Mouse (Mus musculus) forebrain, embryonic 13.5 days (tissue): Measurements from ENCODE around the gene Upf2. TPM values are rescaled to one million over a fixed set of nuclear protein-coding genes. Genes with fewer than 3 reads are reported as not detected.
"Not testable (repeated sequence)": the region's sequence is repeated elsewhere in the genome, so short reads cannot be mapped to it uniquely, and the experiment has no call there.

Source experiments
- ATAC-seq: fragments of 200-750 bp; cut with Nextera tagmentation; 2 replicates; pipeline ENCODE4 v1.8.0; 2017
- H3K27ac ChIP-seq: fragments of 300-500 bp; sonication (generic); 2 replicates; pipeline ENCODE4 v1.5.1; 2015; ENCODE audit warnings: inconsistent platforms, mild to moderate bottlenecking, moderate library complexity
- H3K27me3 ChIP-seq: fragments of 300-500 bp; sonication (generic); 2 replicates; pipeline ENCODE4 v1.6.1; 2015; ENCODE audit warnings: mild to moderate bottlenecking, inconsistent platforms
- H3K36me3 ChIP-seq: fragments of 300-500 bp; sonication (generic); 2 replicates; pipeline ENCODE4 v1.6.1; 2015; ENCODE audit warnings: mild to moderate bottlenecking, inconsistent platforms; ENCODE audit not compliant: poor library complexity, severe bottlenecking
- H3K4me1 ChIP-seq: fragments of 300-500 bp; sonication (generic); 2 replicates; pipeline ENCODE4 v1.6.1; 2015; ENCODE audit warnings: inconsistent platforms
- H3K4me2 ChIP-seq: fragments of 300-500 bp; sonication (generic); 2 replicates; pipeline ENCODE4 v1.6.1; 2015; ENCODE audit warnings: inconsistent platforms, mild to moderate bottlenecking, moderate library complexity
- H3K4me3 ChIP-seq: fragments of 300-500 bp; sonication (generic); 2 replicates; pipeline ENCODE4 v1.5.1; 2015; ENCODE audit warnings: mild to moderate bottlenecking, inconsistent platforms
- H3K9ac ChIP-seq: fragments of 300-500 bp; sonication (generic); 2 replicates; pipeline ENCODE4 v1.6.1; 2015; ENCODE audit warnings: mild to moderate bottlenecking, inconsistent platforms
- H3K9me3 ChIP-seq: fragments of 300-500 bp; sonication (generic); replicated peaks from 2 replicates; pipeline ENCODE4 v1.6.1; 2016; ENCODE audit warnings: inconsistent platforms
- WGBS: fragments of 180-500 bp; shearing (Covaris S2); methylation state at CpG from one replicate; pipeline ENCODE4 v1.1.7; 2015; 5-methylcytosine and 5-hydroxymethylcytosine counted together
- polyA plus RNA-seq: library from polyadenylated mRNA; unstranded; fragments of >200 nt; fragmentation: Nextera tagmentation; extraction: Ambion mirVana; gene quantifications from 2 replicates; pipeline ENCODE4 v1.2.1, GENCODE M21; 2015

Upf2 gene
- polyA plus RNA-seq, 1 experiment from 2014 or later: 9.9 TPM

DNA sequence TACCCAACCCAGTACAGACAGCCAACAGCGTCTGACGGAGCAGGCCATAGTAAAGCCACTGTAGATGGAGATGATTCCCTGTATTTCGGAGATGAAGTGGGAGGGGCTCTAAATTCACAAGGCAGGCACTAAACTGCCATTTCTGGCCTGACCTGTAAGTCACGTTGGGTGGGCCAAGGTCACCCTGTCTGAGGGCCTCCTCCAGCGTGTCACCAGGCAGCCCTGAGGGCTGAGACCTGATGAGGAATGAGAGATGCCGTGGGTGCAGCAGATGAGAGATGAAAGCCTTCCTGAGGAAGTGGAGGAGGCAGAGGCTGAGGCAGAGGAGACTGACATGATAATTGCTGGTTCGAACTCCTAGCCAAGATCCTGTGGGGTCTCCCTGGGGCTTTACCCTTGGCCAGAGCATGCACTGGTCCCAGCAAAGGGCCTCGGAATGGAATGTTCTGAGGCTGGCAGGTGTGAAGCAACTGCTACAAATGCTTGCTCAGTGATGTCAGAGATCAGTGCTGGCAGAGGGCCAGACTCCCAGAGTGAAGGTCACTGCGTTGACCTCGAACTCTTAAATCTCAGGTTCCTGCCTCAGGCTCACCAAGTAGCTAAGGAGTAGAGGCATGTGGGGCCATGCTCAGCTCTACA is 123.7 kb downstream of the Upf2 start:
- WGBS: 78% methylated on average over 10 of the region's 10 CpGs

DNA sequence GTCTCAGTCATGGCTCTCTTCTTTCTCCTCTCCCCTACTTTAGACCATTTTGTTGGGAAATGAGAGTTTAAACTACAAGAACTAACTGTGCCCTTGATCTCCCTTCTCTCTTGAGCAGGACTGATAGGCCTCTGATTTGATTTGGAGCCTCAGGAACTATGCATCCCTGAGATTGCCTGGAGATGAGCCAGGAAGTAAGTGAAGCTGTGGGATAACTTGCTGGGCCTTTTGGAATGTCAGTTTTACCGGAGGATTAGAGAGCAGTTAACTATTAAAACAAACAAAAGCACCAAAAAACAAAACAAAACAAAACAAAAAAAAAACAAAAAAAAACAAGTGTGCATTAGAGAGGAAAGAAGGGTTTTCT is 124.2 kb downstream of the Upf2 start:
- H3K4me1 ChIP-seq: peaks cover 4% of the 10 kb centered on the region; the same call in 1 of the 2 replicates
- WGBS: 57% methylated on average over 1 of the region's 1 CpGs
- no peak for ATAC-seq
- no peaks in the 10 kb centered on the region for H3K9me3 ChIP-seq
- no peak overlapping the region for H3K4me2 ChIP-seq
- H3K27me3 ChIP-seq: no peaks in the 10 kb centered on the region
- no peak overlapping the region for H3K4me3 ChIP-seq
- no peaks in the 10 kb centered on the region for H3K36me3 ChIP-seq
- H3K27ac ChIP-seq: no peak overlapping the region
- H3K9ac ChIP-seq: no peak overlapping the region

More for the DNA sequence above, 123.7 kb downstream of the Upf2 start:
- H3K9me3 ChIP-seq: no peaks in the 10 kb centered on the region
- no peak overlapping the region for H3K4me2 ChIP-seq
- H3K9ac ChIP-seq: no peak overlapping the region
- peaks cover 4% of the 10 kb centered on the region; the same call in 1 of the 2 replicates for H3K4me1 ChIP-seq
- H3K36me3 ChIP-seq: no peaks in the 10 kb centered on the region
- no peak for ATAC-seq
- H3K4me3 ChIP-seq: no peak overlapping the region
- no peaks in the 10 kb centered on the region for H3K27me3 ChIP-seq
- H3K27ac ChIP-seq: no peak overlapping the region

DNA sequence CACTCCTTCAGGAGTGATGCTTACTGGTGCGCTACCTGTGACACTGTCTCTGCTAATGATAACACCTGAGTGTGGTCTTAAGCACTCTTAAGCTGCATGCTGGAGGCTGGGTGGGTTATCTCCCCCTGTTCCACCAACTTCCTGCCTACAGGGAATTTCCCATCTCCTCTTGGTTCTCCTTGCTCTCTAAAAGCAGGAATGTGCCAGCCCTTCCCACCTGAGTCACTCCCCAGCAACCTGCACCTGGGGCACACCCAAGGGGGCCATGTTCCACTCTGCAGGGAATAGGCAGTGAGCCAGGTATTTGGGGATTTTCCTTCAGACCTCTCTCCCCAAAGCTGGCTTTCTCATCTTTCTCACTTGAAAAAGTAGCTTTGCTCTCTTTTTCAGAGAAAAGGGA is 128.8 kb downstream of the Upf2 start:
- peaks cover 3% of the 10 kb centered on the region; the same call in 1 of the 2 replicates for H3K4me1 ChIP-seq
- H3K36me3 ChIP-seq: no peaks in the 10 kb centered on the region
- no peak overlapping the region for H3K27ac ChIP-seq
- ATAC-seq: no peak
- no peaks in the 10 kb centered on the region for H3K27me3 ChIP-seq
- WGBS: 76% methylated on average over 1 of the region's 1 CpGs
- H3K9me3 ChIP-seq: no peaks in the 10 kb centered on the region
- no peak overlapping the region for H3K4me2 ChIP-seq
- H3K4me3 ChIP-seq: no peak overlapping the region
- H3K9ac ChIP-seq: no peak overlapping the region

DNA sequence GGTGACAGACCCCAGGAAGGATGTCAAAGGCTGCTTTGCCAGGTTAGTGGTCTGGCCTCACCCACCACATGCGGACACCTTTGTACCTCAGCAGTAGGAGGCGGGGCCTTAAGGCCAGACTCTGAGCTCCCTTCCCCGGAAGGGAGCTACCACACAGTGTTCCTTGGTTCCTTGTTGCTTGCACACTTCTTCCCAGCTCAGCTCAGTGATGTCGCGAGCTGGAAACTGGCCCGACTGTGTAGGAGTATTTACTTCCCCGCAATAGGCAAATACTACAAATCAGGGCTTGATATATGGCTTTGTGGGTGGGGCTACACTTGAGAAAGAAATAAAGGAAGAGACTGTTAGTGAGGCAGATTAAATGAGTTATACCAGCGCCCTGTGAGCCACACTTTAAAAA is 129.8 kb downstream of the Upf2 start:
- H3K4me3 ChIP-seq: no peak overlapping the region
- no peak overlapping the region for H3K4me2 ChIP-seq
- no peak overlapping the region for H3K9ac ChIP-seq
- H3K4me1 ChIP-seq: no peaks in the 10 kb centered on the region
- WGBS: 70% methylated on average over 8 of the region's 8 CpGs
- no peaks in the 10 kb centered on the region for H3K36me3 ChIP-seq
- ATAC-seq: no peak
- H3K27ac ChIP-seq: no peak overlapping the region
- H3K27me3 ChIP-seq: no peaks in the 10 kb centered on the region
- no peaks in the 10 kb centered on the region for H3K9me3 ChIP-seq

DNA sequence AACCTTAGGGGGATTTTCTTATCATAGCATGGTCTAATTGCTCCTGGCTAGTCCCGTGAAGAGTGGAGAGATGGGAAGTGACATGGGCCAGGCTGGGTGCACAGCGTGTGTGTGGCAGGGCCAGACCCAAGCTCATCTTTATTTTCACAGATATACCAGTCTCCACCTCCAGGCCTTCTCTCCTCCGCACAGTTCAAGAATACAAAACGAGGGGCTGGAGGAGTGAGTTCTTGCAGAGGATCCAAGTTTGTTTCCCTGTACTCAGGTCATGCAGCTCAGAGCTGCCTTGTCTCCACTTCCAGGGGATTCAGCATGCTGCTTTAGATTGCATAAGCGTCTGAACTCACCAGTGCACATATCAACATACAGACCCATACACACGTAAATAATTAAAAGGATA is 131.3 kb downstream of the Upf2 start:
- 86% methylated on average over 6 of the region's 6 CpGs for WGBS
- no peak for ATAC-seq

DNA sequence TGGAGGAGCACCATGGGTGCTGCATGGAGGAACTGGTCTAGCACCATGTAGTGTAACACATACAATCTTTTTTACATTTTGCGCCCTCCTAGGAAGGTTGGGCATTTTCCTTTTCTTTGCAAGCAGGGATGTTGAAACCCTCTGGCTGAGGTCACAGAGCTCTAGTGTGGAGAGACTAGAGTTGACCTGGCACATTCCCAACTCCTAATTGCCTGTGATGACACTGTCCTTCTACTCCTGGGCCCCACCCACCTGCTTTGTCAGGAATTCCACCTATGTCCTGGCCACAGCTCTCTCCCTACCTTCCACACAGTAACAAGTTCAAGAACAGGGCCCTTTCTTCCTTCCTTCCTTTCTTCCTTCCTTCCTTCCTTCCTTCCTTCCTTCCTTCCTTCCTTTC is 132.4 kb downstream of the Upf2 start:
- Histone ChIP-seq H3K27me3 (no peaks in the 10 kb centered on the region), H3K9ac (no peak overlapping the region), H3K9me3 (no peaks in the 10 kb centered on the region), H3K27ac (no peak overlapping the region), H3K36me3 (no peaks in the 10 kb centered on the region), H3K4me1 (no peaks in the 10 kb centered on the region), H3K4me3 (no peak overlapping the region), H3K4me2 (no peak overlapping the region)
- no peak for ATAC-seq
- WGBS: 94% methylated on average over 1 of the region's 1 CpGs

More for the DNA sequence above, 131.3 kb downstream of the Upf2 start:
- Histone ChIP-seq H3K4me3 (no peak overlapping the region), H3K4me1 (no peaks in the 10 kb centered on the region), H3K27me3 (no peaks in the 10 kb centered on the region), H3K9me3 (no peaks in the 10 kb centered on the region), H3K4me2 (no peak overlapping the region), H3K36me3 (no peaks in the 10 kb centered on the region), H3K9ac (no peak overlapping the region), H3K27ac (no peak overlapping the region)

DNA sequence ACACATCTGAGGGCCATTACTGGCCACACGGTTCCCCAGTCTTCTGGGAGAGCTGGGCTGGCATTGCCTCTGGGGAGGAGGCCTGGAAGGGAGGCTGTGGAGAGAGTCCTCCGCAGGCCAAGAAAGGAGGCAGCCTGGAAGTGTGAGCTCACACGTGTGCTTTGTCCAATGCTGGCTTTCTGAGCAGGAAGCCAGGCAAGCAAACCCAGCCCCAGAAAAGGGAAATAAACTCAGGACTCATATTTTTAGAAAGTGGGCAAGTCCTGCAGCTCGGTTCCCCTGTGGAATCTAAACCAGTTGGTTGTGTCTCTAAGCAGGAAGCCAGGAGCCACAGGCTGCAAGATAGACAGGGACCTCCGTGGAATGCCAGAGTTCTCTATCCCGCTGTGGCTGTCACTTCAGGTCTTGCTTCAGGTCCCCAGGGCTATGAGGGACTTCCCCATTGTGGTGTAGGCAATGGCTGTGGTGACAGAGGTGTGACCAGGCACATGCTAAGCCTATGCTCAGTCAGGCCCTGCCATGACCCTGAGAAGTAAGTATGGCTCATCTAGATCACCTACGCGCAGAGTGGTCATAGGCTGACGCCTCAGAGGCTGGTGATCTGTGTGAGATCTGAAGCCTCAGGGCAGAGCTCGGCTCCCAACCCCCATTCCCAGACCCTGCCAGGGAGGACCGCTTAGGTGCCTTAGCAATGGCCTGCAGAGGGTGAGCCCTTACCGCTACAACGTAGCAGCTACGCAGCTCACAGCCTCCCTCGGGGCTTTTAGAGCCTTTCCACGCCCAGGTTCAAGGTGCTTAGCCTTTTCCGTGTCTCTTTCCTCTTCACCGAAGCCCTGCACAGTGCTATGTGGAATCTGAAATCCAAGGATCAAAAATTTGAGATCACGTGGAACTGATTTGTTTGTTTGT is 134.6 kb downstream of the Upf2 start:
- Histone ChIP-seq H3K27ac (no peak overlapping the region), H3K27me3 (no peaks in the 10 kb centered on the region), H3K4me1 (no peaks in the 10 kb centered on the region), H3K9ac (no peak overlapping the region), H3K4me3 (no peak overlapping the region), H3K36me3 (no peaks in the 10 kb centered on the region), H3K4me2 (no peak overlapping the region), H3K9me3 (no peaks in the 10 kb centered on the region)
- ATAC-seq: no peak
- 77% methylated on average over 19 of the region's 19 CpGs for WGBS

DNA sequence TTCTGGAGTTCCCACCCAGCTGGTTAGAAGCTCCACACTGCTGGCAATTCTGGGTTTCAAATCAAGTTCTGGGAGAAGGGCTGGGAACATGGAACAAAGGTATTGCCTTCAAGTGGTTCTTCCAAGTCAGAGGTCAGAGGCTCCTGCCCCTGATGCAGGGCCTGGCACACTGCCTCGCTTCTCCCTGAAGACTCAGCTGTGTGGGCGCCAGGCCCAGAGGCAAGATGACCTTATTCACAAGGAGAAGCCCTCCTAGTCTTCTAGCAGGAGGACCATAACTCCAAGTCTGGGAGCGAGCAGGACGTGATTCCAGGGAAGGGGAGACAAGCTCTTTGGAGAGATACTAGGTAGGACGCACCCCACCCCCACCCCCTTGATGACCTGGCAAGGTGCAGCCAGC is 135.9 kb downstream of the Upf2 start:
- no peaks in the 10 kb centered on the region for H3K4me1 ChIP-seq
- no peaks in the 10 kb centered on the region for H3K36me3 ChIP-seq
- no peak overlapping the region for H3K4me2 ChIP-seq
- no peak overlapping the region for H3K4me3 ChIP-seq
- no peak overlapping the region for H3K27ac ChIP-seq
- no peak overlapping the region for H3K9ac ChIP-seq
- 94% methylated on average over 5 of the region's 5 CpGs for WGBS
- H3K27me3 ChIP-seq: no peaks in the 10 kb centered on the region
- no peak for ATAC-seq
- H3K9me3 ChIP-seq: no peaks in the 10 kb centered on the region

DNA sequence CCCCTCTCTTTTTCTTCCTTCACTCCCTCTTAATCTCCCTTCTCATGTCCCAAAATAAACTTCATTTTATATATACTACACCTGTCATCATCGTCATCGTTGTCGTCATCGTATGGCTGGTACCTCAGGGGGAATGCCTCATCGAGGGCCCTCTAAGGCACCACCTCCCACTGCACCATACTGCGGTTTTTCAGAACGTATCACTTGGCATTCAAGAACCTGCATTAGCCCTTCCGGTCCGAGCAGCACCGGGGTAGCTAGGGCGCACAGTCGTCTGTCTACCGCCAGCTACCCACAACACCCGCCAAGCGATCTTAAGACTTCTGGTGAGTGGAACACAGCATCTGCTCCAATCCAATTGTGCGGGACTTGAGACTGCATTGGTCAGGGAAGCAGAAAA is 138.7 kb downstream of the Upf2 start:
- H3K36me3 ChIP-seq, H3K27ac ChIP-seq, H3K9me3 ChIP-seq, H3K27me3 ChIP-seq, H3K9ac ChIP-seq, H3K4me1 ChIP-seq, H3K4me2 ChIP-seq, ATAC-seq, H3K4me3 ChIP-seq: not testable (repeated sequence)
- WGBS: 91% methylated on average over 16 of the region's 16 CpGs

DNA sequence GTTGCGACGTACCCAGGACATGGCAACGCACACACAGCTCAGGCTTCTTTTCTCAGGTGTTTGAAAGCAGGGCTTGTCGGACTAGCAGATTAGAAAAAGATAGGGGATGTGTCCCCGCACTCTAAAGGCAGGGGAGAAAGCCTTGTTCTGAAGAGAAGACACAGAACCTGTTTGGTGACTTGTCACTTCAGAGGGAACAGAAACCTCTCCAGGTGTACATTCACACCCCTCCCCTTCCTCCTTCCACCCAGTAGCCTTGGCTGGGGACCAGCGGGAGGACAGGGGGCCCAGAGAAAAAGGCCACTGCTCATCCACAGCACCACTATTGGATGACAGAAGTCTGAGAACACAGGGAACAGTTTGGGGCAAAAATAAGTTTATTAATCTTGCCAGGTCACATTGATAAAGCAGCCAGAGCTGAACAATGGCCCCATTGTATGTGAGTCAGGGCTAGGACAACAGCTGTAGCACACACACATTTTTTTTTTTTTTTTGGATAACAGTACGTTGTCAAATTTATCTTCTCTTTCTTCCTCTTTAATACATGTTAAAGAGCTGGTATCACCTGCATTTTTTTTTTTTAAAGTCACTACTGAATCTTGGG is 145.9 kb downstream of the Upf2 start:
- no peaks in the 10 kb centered on the region for H3K36me3 ChIP-seq
- H3K9ac ChIP-seq: no peak overlapping the region
- no peak overlapping the region for H3K27ac ChIP-seq
- no peak for ATAC-seq
- no peak overlapping the region for H3K4me2 ChIP-seq
- H3K9me3 ChIP-seq: no peaks in the 10 kb centered on the region
- WGBS: 78% methylated on average over 7 of the region's 7 CpGs
- no peak overlapping the region for H3K4me3 ChIP-seq
- peaks cover 33% of the 10 kb centered on the region for H3K27me3 ChIP-seq
- H3K4me1 ChIP-seq: peaks cover 10% of the 10 kb centered on the region

DNA sequence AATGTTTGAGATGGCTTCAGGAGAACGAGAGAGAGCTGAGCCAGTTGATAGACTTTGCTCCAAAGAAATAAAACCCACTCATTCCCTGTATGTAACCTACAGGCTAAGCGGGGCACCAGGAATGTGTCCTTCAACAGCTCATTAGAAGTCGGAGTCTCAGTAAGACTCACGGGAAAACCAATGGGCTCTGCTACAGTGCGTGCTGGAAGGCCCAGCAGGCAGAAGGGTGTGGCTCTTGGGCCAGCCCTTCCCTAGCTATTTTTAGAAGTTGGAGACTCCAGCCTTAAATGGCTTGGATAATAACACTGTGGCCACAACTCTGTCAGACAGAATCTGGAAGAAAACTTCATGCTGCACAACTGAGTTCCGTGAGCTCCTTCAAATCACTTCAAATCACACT is 147.7 kb downstream of the Upf2 start:
- Histone ChIP-seq H3K4me2 (no peak overlapping the region), H3K27ac (no peak overlapping the region), H3K9me3 (no peaks in the 10 kb centered on the region), H3K4me1 (peaks cover 10% of the 10 kb centered on the region), H3K27me3 (peaks cover 35% of the 10 kb centered on the region), H3K36me3 (no peaks in the 10 kb centered on the region), H3K4me3 (no peak overlapping the region), H3K9ac (no peak overlapping the region)
- ATAC-seq: no peak
- 31% methylated on average over 6 of the region's 6 CpGs for WGBS

DNA sequence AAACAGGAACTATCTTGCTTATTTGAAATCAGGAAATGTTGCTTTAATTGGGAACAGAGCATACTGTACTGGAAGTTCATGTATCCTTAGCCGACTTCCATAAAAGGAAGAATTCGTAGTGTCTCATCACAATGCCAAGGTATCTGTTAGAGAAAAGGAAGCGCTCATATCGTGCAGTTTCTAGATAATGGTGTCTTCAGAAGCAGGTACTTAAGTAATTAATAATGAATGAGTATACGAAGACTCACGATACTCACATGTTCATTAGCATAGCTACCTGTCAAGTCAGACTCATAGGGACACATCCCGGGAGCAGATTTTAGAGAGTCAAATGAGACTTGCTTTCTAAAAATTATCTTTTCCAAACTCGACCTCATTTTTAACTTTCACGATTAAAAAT is 148.2 kb downstream of the Upf2 start:
- Histone ChIP-seq H3K4me1 (peaks cover 10% of the 10 kb centered on the region), H3K27me3 (peaks cover 35% of the 10 kb centered on the region), H3K4me3 (no peak overlapping the region), H3K9me3 (no peaks in the 10 kb centered on the region), H3K27ac (no peak overlapping the region), H3K36me3 (no peaks in the 10 kb centered on the region), H3K4me2 (no peak overlapping the region), H3K9ac (no peak overlapping the region)
- ATAC-seq: peak; percentile 38; the same call in 1 of the 2 replicates
- WGBS: 80% methylated on average over 9 of the region's 9 CpGs
